Mouse (Mus musculus): ENCODE results near the gene Cuedc2. TPM values are rescaled to one million over a fixed set of nuclear protein-coding genes. Genes with fewer than 3 reads are reported as not detected.
A peak's percentile ranks its signal among the peaks of the same experiment; 100 is the strongest.

The Cuedc2 gene
- polyA plus RNA-seq, 1 experiment from 2014 or later = 75.3 TPM

DNA sequence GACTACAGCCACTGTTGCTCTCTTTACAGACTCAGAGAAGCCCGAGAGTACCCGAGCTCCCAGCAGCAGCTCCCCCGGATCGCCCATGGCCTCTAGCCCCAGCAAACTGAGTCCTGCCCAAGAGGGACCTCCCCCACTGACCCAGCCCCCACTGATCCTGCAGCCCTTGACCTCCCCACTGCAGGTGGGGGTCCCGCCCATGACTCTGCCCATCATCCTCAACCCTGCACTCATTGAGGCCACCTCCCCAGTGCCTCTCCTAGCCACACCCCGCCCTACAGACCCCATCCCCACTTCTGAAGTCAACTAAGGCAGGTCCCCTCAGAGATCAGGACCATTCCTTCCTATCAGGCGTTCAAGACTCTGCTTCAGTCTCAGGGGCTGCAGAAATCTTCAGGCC is 52.9 kb downstream of the Cuedc2 start:
- Histone ChIP-seq H3K4me3 (ENCODE audit: low read depth, low read length) (no peak overlapping the region), H3K9ac (ENCODE audit: low read length) (no peak overlapping the region), H3K36me3 (ENCODE audit: control insufficient read depth, insufficient read depth, low read length) (peaks cover 30% of the 10 kb centered on the region), H3K9me3 (ENCODE audit: control insufficient read depth, low read length) (no peaks in the 10 kb centered on the region), H3K27me3 (ENCODE audit: control insufficient read depth, insufficient read depth, low read length) (no peaks in the 10 kb centered on the region), H3K27ac (replicated peaks) (no peak overlapping the region), H3K4me2 (replicated peaks; ENCODE audit: low read depth) (no peak overlapping the region), H3K4me1 (replicated peaks; ENCODE audit: control insufficient read depth, insufficient read depth) (no peaks in the 10 kb centered on the region)
- no peak for DNase-seq (ENCODE audit: low spot score)
- WGBS = 80% methylated on average over 7 of the region's 7 CpGs
- ATAC-seq (ENCODE audit: low FRiP score, low TSS enrichment) = 0 out of 2 replicates have a peak, but pooled peaks have one; percentile 24
- TF ChIP-seq EP300 (optimal IDR thresholded peaks at IDR 0.05) (no peak), CTCF (IDR thresholded peaks at IDR 0.05; ENCODE audit: low read depth) (no peak)

DNA sequence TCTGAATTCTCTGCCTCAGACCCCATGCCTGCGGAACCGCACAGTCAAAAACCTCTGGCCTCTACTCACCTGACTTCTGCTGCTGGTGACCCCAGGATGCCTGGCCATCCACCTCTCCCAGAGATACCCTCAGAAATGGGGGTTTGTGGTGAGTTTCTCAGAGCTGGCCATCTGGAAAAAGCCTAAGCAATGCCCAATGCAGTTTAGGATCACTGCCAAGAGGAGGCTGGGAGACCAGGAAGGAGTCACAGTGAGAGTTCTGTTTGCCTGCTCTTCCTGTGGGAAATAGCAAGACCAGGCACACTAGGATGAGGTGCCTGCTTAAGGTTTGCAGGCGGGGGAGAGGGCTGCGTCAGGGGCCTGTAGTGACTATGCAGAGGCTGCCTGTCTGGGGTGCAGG is 53.8 kb downstream of the Cuedc2 start:
- Histone ChIP-seq H3K4me1 (replicated peaks; ENCODE audit: control insufficient read depth, insufficient read depth) (no peaks in the 10 kb centered on the region), H3K9ac (ENCODE audit: low read length) (no peak overlapping the region), H3K27ac (replicated peaks) (no peak overlapping the region), H3K9me3 (ENCODE audit: control insufficient read depth, low read length) (no peaks in the 10 kb centered on the region), H3K4me2 (replicated peaks; ENCODE audit: low read depth) (no peak overlapping the region), H3K36me3 (ENCODE audit: control insufficient read depth, insufficient read depth, low read length) (peaks cover 33% of the 10 kb centered on the region), H3K27me3 (ENCODE audit: control insufficient read depth, insufficient read depth, low read length) (no peaks in the 10 kb centered on the region), H3K4me3 (ENCODE audit: low read depth, low read length) (no peak overlapping the region)
- TF ChIP-seq CTCF (IDR thresholded peaks at IDR 0.05; ENCODE audit: low read depth) = no peak
- no peak for TF ChIP-seq EP300 (optimal IDR thresholded peaks at IDR 0.05)
- 91% methylated on average over 4 of the region's 4 CpGs for WGBS
- no peak for DNase-seq (ENCODE audit: low spot score)
- ATAC-seq (ENCODE audit: low FRiP score, low TSS enrichment) = no peak

DNA sequence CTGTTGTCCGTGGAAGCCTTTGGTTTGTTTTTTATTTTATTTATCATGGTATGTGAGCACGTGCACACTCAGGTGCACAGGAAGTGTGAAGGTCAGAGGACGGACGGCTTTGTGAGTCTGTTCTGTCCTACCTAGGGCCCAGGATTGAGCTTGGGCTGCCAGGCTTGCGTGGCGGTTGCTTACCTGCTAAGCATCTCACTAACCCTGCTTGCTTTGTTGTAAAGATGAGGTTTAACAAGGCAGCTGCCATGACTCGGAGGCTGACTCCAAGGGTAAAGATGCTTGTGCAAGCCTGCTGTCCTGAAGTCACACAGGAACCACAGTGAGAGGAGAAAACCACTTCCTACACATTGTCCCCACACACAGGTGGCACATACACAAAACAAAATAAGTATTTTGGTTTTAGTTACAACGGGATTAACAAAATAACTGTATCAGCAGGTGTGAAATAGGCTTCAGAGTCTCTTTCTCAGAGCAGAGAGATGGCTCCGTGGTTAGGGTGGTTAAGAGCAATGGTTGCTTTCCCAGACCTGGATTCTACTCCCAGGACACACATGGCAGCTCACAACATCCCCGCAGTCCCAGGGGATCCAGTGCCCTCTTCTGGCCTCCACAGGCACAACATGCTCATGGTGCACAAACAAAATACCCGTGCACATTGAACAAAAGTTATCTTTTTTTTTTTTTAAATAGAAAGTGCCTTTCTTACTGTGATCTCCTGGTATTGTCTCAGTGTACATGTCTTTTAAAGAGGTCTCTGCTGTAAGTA is 56.2 kb downstream of the Cuedc2 start:
- H3K9ac ChIP-seq (ENCODE audit: low read length) = no peak overlapping the region
- H3K27me3 ChIP-seq (ENCODE audit: control insufficient read depth, insufficient read depth, low read length) = no peaks in the 10 kb centered on the region
- H3K27ac ChIP-seq (replicated peaks) = no peak overlapping the region
- H3K4me1 ChIP-seq (replicated peaks; ENCODE audit: control insufficient read depth, insufficient read depth) = no peaks in the 10 kb centered on the region
- ATAC-seq (ENCODE audit: low FRiP score, low TSS enrichment) = no peak
- no peak overlapping the region for H3K4me3 ChIP-seq (ENCODE audit: low read depth, low read length)
- TF ChIP-seq CTCF (IDR thresholded peaks at IDR 0.05; ENCODE audit: low read depth) (peak; percentile 45), EP300 (optimal IDR thresholded peaks at IDR 0.05) (no peak)
- H3K36me3 ChIP-seq (ENCODE audit: control insufficient read depth, insufficient read depth, low read length) = peaks cover 41% of the 10 kb centered on the region
- no peaks in the 10 kb centered on the region for H3K9me3 ChIP-seq (ENCODE audit: control insufficient read depth, low read length)
- DNase-seq (ENCODE audit: low spot score) = no peak
- 95% methylated on average over 11 of the region's 11 CpGs for WGBS
- H3K4me2 ChIP-seq (replicated peaks; ENCODE audit: low read depth) = no peak overlapping the region

MicroRNAs within 50 kb of the gene (microRNA counts, 519-probe panel; counts per million panel counts)
- 4,334 counts per million, percentile 39 among the panel's probes with 10 or more counts for microRNA mmu-miR-146b

Small RNA genes lying within 50 kb of the gene (microRNA-seq; reads per million reads assigned to microRNA genes)
- 1.6 reads per million for gene Mir146b

Other genes starting within 250 kb of the Cuedc2 start
- gene Elovl3, start 206.8 kb downstream of the Cuedc2 start, polyA plus RNA-seq (2015; fragmentation: Nextera tagmentation; extraction: Ambion mirVana) = 0.05 TPM in 1 of 2 replicates, not detected in the other
- 0.13 and 0.22 TPM in 2 replicates for gene Pitx3, start 190.4 kb downstream of the Cuedc2 start, polyA plus RNA-seq (2015; fragmentation: Nextera tagmentation; extraction: Ambion mirVana)
- 21.2 and 29.0 TPM in 2 replicates for gene Gbf1, start 186.2 kb downstream of the Cuedc2 start, polyA plus RNA-seq (2015; fragmentation: Nextera tagmentation; extraction: Ambion mirVana)
- 11.4 and 11.6 TPM in 2 replicates for gene Nfkb2, start 34.4 kb downstream of the Cuedc2 start, polyA plus RNA-seq (2015; fragmentation: Nextera tagmentation; extraction: Ambion mirVana)
- gene Psd, start 11.5 kb downstream of the Cuedc2 start, polyA plus RNA-seq (2015; fragmentation: Nextera tagmentation; extraction: Ambion mirVana) = 44.9 and 59.2 TPM in 2 replicates
- 13.2 and 14.8 TPM in 2 replicates for gene Fbxl15, start 10.5 kb downstream of the Cuedc2 start, polyA plus RNA-seq (2015; fragmentation: Nextera tagmentation; extraction: Ambion mirVana)
- gene Mfsd13a, start 2.4 kb upstream of the Cuedc2 start, polyA plus RNA-seq (2015; fragmentation: Nextera tagmentation; extraction: Ambion mirVana) = 5.3 and 7.7 TPM in 2 replicates
- gene 2310034G01Rik, start 11.6 kb upstream of the Cuedc2 start, polyA plus RNA-seq (2015; fragmentation: Nextera tagmentation; extraction: Ambion mirVana) = 1.6 and 1.7 TPM in 2 replicates
- gene Actr1a, start 57.0 kb upstream of the Cuedc2 start, polyA plus RNA-seq (2015; fragmentation: Nextera tagmentation; extraction: Ambion mirVana) = 90.1 and 94.7 TPM in 2 replicates
- 9.5 and 9.9 TPM in 2 replicates for gene Sufu, start 58.2 kb upstream of the Cuedc2 start, polyA plus RNA-seq (2015; fragmentation: Nextera tagmentation; extraction: Ambion mirVana)
- gene Trim8, start 163.0 kb upstream of the Cuedc2 start, polyA plus RNA-seq (2015; fragmentation: Nextera tagmentation; extraction: Ambion mirVana) = 15.1 and 16.4 TPM in 2 replicates
- gene Arl3, start 234.5 kb upstream of the Cuedc2 start, polyA plus RNA-seq (2015; fragmentation: Nextera tagmentation; extraction: Ambion mirVana) = 39.6 and 41.6 TPM in 2 replicates
- 9.4 and 10.0 TPM in 2 replicates for gene Sfxn2, start 234.7 kb upstream of the Cuedc2 start, polyA plus RNA-seq (2015; fragmentation: Nextera tagmentation; extraction: Ambion mirVana)

Data from stomach, postnatal 0 days (tissue).